Mouse (Mus musculus): ENCODE measurements around the gene Gm49358.

DNA sequence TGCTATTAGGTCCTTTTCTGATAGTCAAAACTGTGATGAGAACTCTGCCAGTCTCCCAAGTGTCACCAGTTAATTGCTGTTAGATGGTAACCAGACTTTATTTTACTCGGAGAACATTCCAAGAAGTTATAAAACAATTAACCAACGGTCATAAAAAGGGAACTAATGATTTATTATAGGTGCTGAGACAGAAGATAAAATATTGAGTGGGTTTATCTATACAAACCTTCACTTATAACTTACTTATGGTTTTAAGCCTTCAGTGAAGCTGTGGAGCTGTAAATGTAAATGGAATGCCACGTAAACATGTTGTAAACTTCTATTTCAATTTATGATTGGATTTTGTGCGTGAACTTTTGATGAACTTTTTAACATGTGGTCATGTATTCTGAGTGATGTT lies 9.6 kb downstream of the Gm49358 start:
- TF ChIP-seq CTCF (conservative IDR thresholded peaks at IDR 0.05; ENCODE audit: low read length) (no peak), POU5F1 (IDR thresholded peaks at IDR 0.05; ENCODE audit: borderline replicate concordance, low read length) (no peak), NANOG (IDR thresholded peaks at IDR 0.05; ENCODE audit: borderline replicate concordance, low read length) (no peak)

Measured in E14TG2a.4 (cell line).